Mouse (Mus musculus): Measurements from ENCODE around the gene Rap1gap2.

Gene Rap1gap2

GRCm38 (mm10) chr11:74569735-74570134 is 41.0 kb downstream of the Rap1gap2 start:
- DNase-seq: no peak

DNA sequence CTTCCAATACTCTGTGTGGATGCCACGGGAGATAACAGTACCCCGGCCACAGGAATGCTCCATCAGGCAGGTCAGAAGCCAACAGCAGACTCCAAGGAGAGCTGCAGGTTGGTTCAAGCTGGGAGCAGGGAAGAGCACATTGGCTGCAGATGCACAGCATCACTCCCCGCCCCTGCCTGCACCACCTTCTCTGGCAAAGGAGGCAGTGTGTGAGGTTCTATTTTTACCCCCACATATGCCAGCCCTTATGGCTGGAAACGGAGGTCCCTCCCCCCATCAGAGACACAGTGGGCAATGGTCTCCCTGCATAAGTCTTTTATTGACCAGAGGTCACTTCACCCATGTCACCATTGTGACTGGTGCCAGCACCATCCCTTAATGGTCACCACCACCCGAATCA is 42.3 kb downstream of the Rap1gap2 start:
- DNase-seq: no peak

DNA sequence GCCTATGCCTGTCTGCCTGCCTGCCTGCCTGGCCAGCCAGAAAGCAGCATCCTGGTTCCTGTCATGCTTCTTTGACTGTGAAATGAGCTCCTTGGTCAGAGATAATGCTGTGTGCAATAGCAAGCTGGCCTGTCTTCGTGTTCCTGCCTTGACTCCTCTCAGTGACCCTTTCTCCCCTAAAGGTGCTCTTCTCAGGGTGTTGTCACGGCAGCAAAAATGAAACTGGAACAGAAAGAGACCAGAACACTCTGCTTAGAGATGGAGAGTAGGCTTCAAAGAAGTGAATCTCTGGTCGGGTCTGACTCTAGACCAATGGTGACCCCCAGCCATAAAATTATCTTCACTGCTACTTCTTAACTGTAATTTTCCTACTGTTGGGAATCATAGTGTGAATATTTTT is 42.7 kb downstream of the Rap1gap2 start:
- no peak for DNase-seq

DNA sequence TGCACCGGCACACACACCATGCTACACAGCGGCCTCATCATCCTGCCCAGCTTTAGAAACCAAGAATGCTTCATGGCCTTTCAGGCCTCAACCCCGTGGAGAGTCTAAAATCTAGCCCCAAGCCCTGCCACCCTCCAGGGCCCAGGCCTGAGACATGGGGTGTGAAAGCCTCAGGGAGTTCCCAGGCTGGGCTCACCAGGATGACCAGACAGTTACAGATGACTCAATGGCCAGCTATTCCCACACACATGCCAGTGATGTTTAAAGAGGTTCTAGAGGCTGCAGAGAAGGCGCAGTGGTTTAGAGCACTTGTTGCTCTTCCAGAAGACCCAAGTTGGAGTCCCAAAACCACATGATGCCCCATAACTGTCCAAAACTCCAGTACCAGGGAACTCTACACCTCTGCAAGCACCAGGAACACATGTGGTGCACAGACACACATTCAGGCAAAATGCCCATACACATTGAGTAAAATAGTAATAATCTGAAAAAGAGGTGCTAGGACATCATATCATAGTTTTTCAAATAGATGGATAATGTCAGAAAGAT is 44.3 kb downstream of the Rap1gap2 start:
- DNase-seq: no peak

- no peak for DNase-seq
Observed at GRCm38 (mm10) chr11:74561392-74561791, 49.3 kb downstream of the Rap1gap2 start.

DNA sequence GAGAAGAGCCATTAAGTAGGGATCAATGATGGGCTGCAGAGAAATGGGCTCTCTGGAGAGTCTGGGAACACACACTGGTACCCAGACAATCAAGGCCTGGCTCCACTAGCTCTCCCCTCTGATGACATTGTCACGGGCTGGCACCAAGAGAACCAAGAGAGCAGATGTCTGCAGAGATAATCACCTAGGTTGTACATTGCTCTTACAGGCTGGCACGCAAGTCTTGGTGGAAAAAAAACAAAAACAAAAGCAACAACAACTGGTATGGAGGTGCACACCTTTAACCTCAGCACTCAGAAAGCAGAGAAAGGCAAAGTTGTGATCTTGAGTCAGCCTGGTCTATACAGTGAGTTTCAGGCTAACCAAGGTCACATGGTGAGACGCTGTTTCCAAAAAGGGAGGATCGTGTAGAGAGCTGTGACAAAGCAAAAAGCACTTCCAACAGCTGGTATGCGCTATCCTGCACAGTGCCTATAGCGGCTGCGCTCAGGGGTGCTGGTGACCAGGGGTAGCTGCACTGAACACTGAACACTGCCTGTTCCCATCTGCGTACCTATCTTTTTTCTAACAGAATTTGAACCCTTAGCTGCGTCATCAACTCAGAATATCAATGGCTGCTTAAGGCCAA is 50.0 kb downstream of the Rap1gap2 start:
- DNase-seq: no peak

GRCm38 (mm10) chr11:74559793-74560433 is 50.8 kb downstream of the Rap1gap2 start:
- no peak for DNase-seq

DNA sequence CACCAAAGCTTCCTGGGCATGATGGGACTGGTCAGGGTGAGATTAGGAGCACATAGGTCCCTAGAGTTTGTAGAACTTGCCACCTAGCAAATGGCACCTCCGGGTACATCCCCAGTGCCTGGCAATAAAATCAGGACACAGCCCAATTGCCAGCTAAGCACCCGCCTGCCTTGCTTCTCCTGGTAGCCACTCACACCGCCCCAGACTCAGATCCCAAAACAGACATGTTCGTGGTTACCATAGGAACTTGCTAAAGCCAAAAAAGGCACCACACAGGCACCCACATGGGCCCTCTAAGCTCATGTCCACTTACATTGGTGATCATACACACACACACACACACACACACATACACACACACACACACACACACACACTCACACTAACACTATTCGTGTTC is 51.8 kb downstream of the Rap1gap2 start:
- no peak for DNase-seq

DNA sequence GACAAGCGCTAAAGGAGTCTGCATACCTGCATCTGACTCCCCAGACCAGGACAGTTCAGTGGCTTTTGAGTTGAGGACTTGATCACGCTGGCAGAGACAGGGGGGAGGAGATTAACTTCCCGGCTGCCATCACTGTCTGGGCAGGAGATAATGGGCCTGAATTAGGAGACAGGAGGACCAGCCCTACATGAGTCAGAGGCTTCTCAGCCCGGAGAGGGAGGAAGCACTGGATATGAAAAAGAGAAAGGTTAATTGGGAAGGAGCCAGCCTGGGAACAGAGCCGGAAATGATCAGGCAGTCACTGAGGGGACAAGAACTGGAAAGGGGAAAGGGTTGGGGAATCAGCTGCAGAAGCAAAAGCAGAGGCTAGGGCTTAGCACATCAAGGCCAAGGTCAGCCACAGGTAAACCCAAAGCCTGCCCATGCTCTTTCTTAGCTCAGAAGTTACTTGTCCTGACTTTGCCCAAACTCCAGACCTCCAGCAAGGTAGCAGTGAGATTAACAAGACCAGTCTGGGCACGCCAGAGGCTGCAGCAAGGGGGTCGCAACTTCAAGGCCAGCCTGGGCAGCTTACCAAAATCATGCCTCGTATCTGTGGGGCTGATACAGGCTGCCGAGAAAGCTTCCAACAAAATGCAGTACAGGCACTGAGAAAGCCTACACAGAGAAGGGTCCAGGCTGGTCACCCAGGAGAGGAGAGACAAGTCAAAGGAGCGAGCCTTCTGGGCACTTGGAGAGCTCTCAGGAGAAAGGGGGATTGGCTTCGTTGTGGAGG is 53.1 kb downstream of the Rap1gap2 start:
- DNase-seq: peak; percentile 38

- peak; percentile 22 for DNase-seq
Observed at GRCm38 (mm10) chr11:74555716-74556374, 54.9 kb downstream of the Rap1gap2 start.

DNA sequence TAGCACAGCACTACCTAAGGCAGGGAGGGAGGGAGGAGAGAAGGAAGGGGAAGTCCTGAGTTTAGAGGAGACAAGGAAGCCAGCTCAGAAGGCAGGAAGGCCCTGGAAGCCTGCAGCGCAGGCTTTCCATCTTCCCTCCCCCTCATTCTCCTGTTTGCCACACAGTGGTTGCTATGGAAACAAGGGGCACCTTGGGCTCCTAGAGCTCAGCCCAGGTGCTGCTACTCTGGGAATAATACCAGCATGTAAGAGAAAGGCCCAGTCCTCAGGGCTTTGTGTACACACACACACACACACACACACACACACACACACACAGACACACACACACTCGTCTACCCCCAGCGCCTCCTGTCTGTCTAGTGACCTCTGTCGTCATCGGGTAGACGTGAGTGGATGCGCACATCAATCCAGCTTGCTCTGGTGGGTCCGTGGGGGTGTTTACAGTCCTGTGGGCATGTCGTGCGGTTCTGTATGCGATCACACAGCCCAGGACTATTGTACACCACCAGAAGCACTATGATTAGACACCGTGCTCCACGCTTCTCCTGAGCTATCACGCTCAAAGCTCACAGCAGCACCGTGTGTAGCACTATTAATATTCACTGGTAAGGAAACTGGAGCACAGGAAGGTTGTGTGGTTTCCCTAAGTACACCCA is 55.9 kb downstream of the Rap1gap2 start:
- no peak for DNase-seq

DNA sequence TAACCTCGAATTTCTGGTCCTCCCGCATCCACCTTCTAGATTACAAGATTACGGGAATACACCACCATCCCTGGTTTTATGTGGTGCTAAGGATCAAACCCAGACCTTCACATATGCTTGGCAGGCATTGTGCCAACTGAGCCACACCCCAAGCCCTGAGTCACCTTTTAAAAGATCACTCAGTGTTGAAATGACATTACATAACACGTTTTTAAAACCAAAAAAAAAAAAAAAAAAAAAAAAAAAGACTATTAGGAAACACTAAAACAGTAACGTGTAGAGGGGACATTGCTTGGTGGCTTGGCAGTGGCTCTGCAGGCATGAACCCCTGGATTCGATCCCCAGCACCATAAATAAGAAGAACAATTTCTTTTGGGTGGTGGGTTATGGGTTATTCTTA is 59.1 kb downstream of the Rap1gap2 start:
- no peak for DNase-seq

- DNase-seq: peak; percentile 19
Observed at GRCm38 (mm10) chr11:74550615-74551102, 60.1 kb downstream of the Rap1gap2 start.

DNA sequence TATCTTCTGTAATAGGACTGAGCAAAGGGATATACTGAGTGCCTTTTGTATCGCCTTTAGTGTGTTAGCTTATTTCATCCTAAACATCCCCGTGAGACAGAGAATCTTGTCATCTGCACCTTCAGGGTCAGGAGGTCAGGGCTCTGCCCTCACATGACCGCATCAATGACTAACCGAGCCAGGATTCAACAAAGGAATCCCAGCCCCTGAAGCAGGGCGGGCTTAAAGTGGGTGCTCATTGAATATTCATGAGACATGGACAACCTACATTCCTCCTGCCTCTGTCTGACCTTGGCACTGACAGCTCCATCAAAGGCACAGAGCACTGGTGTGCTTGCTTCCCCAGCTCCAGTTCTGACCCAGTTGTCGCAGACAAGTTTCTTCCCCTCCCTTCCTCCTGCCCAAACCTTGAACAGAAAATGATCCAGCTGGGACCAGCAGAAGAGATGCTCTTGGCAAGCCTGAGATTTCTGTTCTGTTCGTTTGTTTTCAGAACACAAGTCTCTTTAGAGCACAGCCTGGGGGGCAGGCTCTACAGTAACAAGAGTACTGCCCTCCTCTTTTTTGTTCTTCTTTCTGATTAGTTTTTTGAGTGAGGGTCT is 61.8 kb downstream of the Rap1gap2 start:
- peak; percentile 27 for DNase-seq

GRCm38 (mm10) chr11:74546933-74547694 is 63.6 kb downstream of the Rap1gap2 start:
- peak; percentile 49 for DNase-seq

DNA sequence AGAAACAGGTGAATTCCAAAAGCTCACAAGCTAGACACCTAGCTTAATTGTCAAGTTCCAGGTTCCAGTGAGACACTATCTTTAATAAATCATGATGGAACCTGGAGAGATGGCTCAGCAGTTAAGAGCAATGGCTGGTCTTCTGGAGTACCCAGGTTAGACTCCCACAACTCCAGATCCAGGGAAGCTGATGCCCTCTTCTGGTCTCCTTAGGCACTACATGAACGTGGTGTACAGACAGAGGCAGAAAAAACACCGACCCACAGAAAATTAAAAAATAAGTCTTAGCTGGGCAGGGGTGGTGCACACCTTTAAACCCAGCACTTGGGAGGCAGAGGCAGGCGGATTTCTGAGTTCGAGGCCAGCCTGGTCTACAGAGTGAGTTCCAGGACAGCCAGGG is 64.5 kb downstream of the Rap1gap2 start:
- peak; percentile 62 for DNase-seq

DNA sequence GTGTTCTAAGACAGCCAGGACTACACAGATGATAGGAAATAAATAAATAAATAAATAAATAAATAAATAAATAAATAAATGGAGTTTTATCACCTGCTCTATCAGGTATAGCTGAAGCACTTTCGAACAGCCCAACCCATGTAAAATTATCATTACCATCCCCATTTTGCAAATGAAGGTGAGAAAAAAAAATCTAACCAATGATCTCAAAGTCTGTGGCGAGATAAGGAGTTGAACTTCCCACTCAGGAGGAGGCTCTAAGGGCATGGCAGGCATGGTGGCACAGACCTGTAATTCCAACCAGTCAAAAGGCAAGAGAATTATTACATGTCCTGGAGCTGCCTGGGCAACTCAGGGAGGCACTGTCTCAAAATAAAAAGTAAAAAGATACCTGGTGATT is 65.2 kb downstream of the Rap1gap2 start:
- no peak for DNase-seq

- no peak for DNase-seq
Observed at GRCm38 (mm10) chr11:74537352-74537751, 73.4 kb downstream of the Rap1gap2 start.

DNA sequence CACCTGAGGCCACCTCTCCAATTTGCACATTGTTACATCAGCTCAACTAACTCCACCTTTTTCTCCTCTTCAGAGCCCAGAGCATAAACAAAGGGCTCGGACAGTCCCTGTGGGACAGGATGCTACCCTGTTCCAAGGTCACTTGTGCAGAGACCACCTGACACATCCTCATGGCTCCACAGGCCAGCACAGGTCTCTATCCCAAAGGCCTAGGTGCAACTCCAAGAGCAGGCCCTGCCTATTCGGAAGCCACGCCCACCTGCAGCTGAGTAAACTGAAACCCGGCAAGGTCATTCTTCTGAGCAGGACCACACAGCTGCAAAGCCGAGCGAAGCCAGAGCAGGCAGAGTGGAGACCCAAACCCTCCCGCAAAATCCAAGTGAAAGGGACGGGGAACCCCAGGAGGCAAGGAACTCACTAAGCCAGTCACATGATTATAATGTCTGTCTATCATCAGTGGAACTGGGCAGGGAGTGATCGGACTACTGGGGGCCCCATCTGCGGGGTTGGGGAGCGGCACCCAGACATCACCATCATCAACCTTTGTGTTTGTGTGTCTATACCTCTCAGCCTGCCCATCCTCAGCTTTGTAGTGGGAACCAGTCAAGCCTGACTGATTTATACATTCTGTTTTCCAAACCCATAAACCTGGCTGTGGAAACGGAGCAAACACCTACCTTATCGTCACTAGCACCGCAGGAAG is 74.4 kb downstream of the Rap1gap2 start:
- peak; percentile 54 for DNase-seq

- DNase-seq: no peak
Observed at GRCm38 (mm10) chr11:74534380-74534779, 76.3 kb downstream of the Rap1gap2 start.

DNA sequence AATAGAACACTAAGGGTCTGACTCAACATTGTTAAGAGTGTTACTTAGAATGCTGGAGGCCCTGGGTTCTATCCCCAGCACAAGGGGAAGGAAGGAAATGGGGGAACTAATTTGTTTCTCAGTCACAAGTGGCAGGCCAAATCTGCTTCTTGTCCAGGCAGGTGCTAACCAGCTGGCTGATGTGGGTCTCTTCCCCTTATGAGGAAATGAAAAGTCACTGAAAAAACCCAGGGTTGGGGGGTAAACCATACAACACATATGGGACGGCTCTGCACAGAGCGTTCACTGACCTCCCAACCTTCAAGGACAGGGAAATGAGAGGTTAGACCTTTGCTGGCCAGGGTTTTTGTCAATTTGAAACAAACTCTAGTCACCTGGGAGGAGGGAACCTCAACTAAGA is 77.7 kb downstream of the Rap1gap2 start:
- no peak for DNase-seq

Data from kidney, adult 9 months (tissue).